Mouse (Mus musculus): ENCODE data around the gene Tra2a. TPM values are rescaled to one million over a fixed set of nuclear protein-coding genes. Genes with fewer than 3 reads are reported as not detected.

Tra2a gene
- polyA plus RNA-seq, 1 experiment from 2014 or later: 60.1 TPM

- Histone ChIP-seq H3K9ac (ENCODE audit: low read depth, low read length) (no peak overlapping the region), H3K4me1 (ENCODE audit: control insufficient read depth, insufficient read depth, low read length) (no peaks in the 10 kb centered on the region), H3K27ac (ENCODE audit: low read depth, low read length) (no peak overlapping the region), H3K27me3 (ENCODE audit: control insufficient read depth, insufficient read depth, low read length) (no peaks in the 10 kb centered on the region), H3K4me3 (ENCODE audit: low read length) (no peak overlapping the region), H3K9me3 (ENCODE audit: control insufficient read depth, low read length) (no peaks in the 10 kb centered on the region), H3K4me2 (replicated peaks; ENCODE audit: low read depth, low read length) (no peak overlapping the region), H3K36me3 (ENCODE audit: control insufficient read depth, insufficient read depth, low read length) (peaks cover 41% of the 10 kb centered on the region)
- no peak for ATAC-seq (ENCODE audit: low FRiP score, low TSS enrichment)
- 94% methylated on average over 8 of the region's 8 CpGs for WGBS
Observed at GRCm38 (mm10) chr6:49252207-49252606, 11.6 kb downstream of the Tra2a start.

GRCm38 (mm10) chr6:49251199-49251598 lies 12.6 kb downstream of the Tra2a start:
- H3K27me3 ChIP-seq (ENCODE audit: control insufficient read depth, insufficient read depth, low read length): no peaks in the 10 kb centered on the region
- H3K36me3 ChIP-seq (ENCODE audit: control insufficient read depth, insufficient read depth, low read length): peaks cover 50% of the 10 kb centered on the region
- no peak for ATAC-seq (ENCODE audit: low FRiP score, low TSS enrichment)
- H3K4me1 ChIP-seq (ENCODE audit: control insufficient read depth, insufficient read depth, low read length): no peaks in the 10 kb centered on the region
- H3K4me3 ChIP-seq (ENCODE audit: low read length): no peak overlapping the region
- H3K9ac ChIP-seq (ENCODE audit: low read depth, low read length): no peak overlapping the region
- H3K4me2 ChIP-seq (replicated peaks; ENCODE audit: low read depth, low read length): no peak overlapping the region
- H3K27ac ChIP-seq (ENCODE audit: low read depth, low read length): no peak overlapping the region
- no peaks in the 10 kb centered on the region for H3K9me3 ChIP-seq (ENCODE audit: control insufficient read depth, low read length)
- 98% methylated on average over 2 of the region's 2 CpGs for WGBS

GRCm38 (mm10) chr6:49247246-49247645 lies 16.6 kb downstream of the Tra2a start:
- ATAC-seq (ENCODE audit: low FRiP score, low TSS enrichment): no peak
- no peaks in the 10 kb centered on the region for H3K9me3 ChIP-seq (ENCODE audit: control insufficient read depth, low read length)
- no peaks in the 10 kb centered on the region for H3K27me3 ChIP-seq (ENCODE audit: control insufficient read depth, insufficient read depth, low read length)
- 65% methylated on average over 2 of the region's 2 CpGs for WGBS
- H3K27ac ChIP-seq (ENCODE audit: low read depth, low read length): no peak overlapping the region
- no peak overlapping the region for H3K4me3 ChIP-seq (ENCODE audit: low read length)
- H3K9ac ChIP-seq (ENCODE audit: low read depth, low read length): no peak overlapping the region
- H3K36me3 ChIP-seq (ENCODE audit: control insufficient read depth, insufficient read depth, low read length): peaks cover 80% of the 10 kb centered on the region
- no peaks in the 10 kb centered on the region for H3K4me1 ChIP-seq (ENCODE audit: control insufficient read depth, insufficient read depth, low read length)
- H3K4me2 ChIP-seq (replicated peaks; ENCODE audit: low read depth, low read length): no peak overlapping the region

GRCm38 (mm10) chr6:49242331-49242730 lies 21.5 kb downstream of the Tra2a start:
- ATAC-seq (ENCODE audit: low FRiP score, low TSS enrichment): no peak
- no peak overlapping the region for H3K9ac ChIP-seq (ENCODE audit: low read depth, low read length)
- no peak overlapping the region for H3K27ac ChIP-seq (ENCODE audit: low read depth, low read length)
- H3K36me3 ChIP-seq (ENCODE audit: control insufficient read depth, insufficient read depth, low read length): peaks cover 45% of the 10 kb centered on the region
- no peak overlapping the region for H3K4me2 ChIP-seq (replicated peaks; ENCODE audit: low read depth, low read length)
- H3K9me3 ChIP-seq (ENCODE audit: control insufficient read depth, low read length): no peaks in the 10 kb centered on the region
- H3K4me3 ChIP-seq (ENCODE audit: low read length): no peak overlapping the region
- WGBS: 82% methylated on average over 1 of the region's 1 CpGs
- H3K4me1 ChIP-seq (ENCODE audit: control insufficient read depth, insufficient read depth, low read length): no peaks in the 10 kb centered on the region
- H3K27me3 ChIP-seq (ENCODE audit: control insufficient read depth, insufficient read depth, low read length): no peaks in the 10 kb centered on the region

- no peak overlapping the region for H3K4me2 ChIP-seq (replicated peaks; ENCODE audit: low read depth, low read length)
- ATAC-seq (ENCODE audit: low FRiP score, low TSS enrichment): no peak
- H3K9me3 ChIP-seq (ENCODE audit: control insufficient read depth, low read length): no peaks in the 10 kb centered on the region
- no peak overlapping the region for H3K4me3 ChIP-seq (ENCODE audit: low read length)
- peaks cover 39% of the 10 kb centered on the region for H3K36me3 ChIP-seq (ENCODE audit: control insufficient read depth, insufficient read depth, low read length)
- no peak overlapping the region for H3K9ac ChIP-seq (ENCODE audit: low read depth, low read length)
- no peaks in the 10 kb centered on the region for H3K27me3 ChIP-seq (ENCODE audit: control insufficient read depth, insufficient read depth, low read length)
- WGBS: 94% methylated on average over 1 of the region's 1 CpGs
- no peak overlapping the region for H3K27ac ChIP-seq (ENCODE audit: low read depth, low read length)
- no peaks in the 10 kb centered on the region for H3K4me1 ChIP-seq (ENCODE audit: control insufficient read depth, insufficient read depth, low read length)
Observed at GRCm38 (mm10) chr6:49241562-49241961, 22.3 kb downstream of the Tra2a start.

- Histone ChIP-seq H3K4me2 (replicated peaks; ENCODE audit: low read depth, low read length) (no peak overlapping the region), H3K27ac (ENCODE audit: low read depth, low read length) (no peak overlapping the region), H3K36me3 (ENCODE audit: control insufficient read depth, insufficient read depth, low read length) (no peaks in the 10 kb centered on the region), H3K9ac (ENCODE audit: low read depth, low read length) (no peak overlapping the region), H3K27me3 (ENCODE audit: control insufficient read depth, insufficient read depth, low read length) (no peaks in the 10 kb centered on the region), H3K4me3 (ENCODE audit: low read length) (no peak overlapping the region), H3K4me1 (ENCODE audit: control insufficient read depth, insufficient read depth, low read length) (no peaks in the 10 kb centered on the region), H3K9me3 (ENCODE audit: control insufficient read depth, low read length) (no peaks in the 10 kb centered on the region)
- WGBS: 53% methylated on average over 9 of the region's 9 CpGs
- peak; percentile 100 for ATAC-seq (ENCODE audit: low FRiP score, low TSS enrichment)
Observed at GRCm38 (mm10) chr6:49236331-49236730, 27.5 kb downstream of the Tra2a start.

- no peak overlapping the region for H3K9ac ChIP-seq (ENCODE audit: low read depth, low read length)
- no peak overlapping the region for H3K4me3 ChIP-seq (ENCODE audit: low read length)
- H3K36me3 ChIP-seq (ENCODE audit: control insufficient read depth, insufficient read depth, low read length): no peaks in the 10 kb centered on the region
- H3K4me2 ChIP-seq (replicated peaks; ENCODE audit: low read depth, low read length): no peak overlapping the region
- no peaks in the 10 kb centered on the region for H3K27me3 ChIP-seq (ENCODE audit: control insufficient read depth, insufficient read depth, low read length)
- 57% methylated on average over 4 of the region's 4 CpGs for WGBS
- no peak overlapping the region for H3K27ac ChIP-seq (ENCODE audit: low read depth, low read length)
- no peak for ATAC-seq (ENCODE audit: low FRiP score, low TSS enrichment)
- no peaks in the 10 kb centered on the region for H3K4me1 ChIP-seq (ENCODE audit: control insufficient read depth, insufficient read depth, low read length)
- no peaks in the 10 kb centered on the region for H3K9me3 ChIP-seq (ENCODE audit: control insufficient read depth, low read length)
Observed at GRCm38 (mm10) chr6:49233356-49233755, 30.5 kb downstream of the Tra2a start.

GRCm38 (mm10) chr6:49228126-49228679 lies 35.6 kb downstream of the Tra2a start:
- Histone ChIP-seq H3K36me3 (ENCODE audit: control insufficient read depth, insufficient read depth, low read length) (no peaks in the 10 kb centered on the region), H3K27me3 (ENCODE audit: control insufficient read depth, insufficient read depth, low read length) (no peaks in the 10 kb centered on the region), H3K4me1 (ENCODE audit: control insufficient read depth, insufficient read depth, low read length) (0 out of 2 replicates have a peak, but pooled peaks cover 5% of the 10 kb centered on the region), H3K4me3 (ENCODE audit: low read length) (no peak overlapping the region), H3K4me2 (replicated peaks; ENCODE audit: low read depth, low read length) (no peak overlapping the region), H3K27ac (ENCODE audit: low read depth, low read length) (no peak overlapping the region), H3K9ac (ENCODE audit: low read depth, low read length) (no peak overlapping the region), H3K9me3 (ENCODE audit: control insufficient read depth, low read length) (no peaks in the 10 kb centered on the region)
- ATAC-seq (ENCODE audit: low FRiP score, low TSS enrichment): peak; percentile 67; the same call in 1 of the 2 replicates
- 16% methylated on average over 7 of the region's 7 CpGs for WGBS

- 7% methylated on average over 15 of the region's 15 CpGs for WGBS
- no peak overlapping the region; the same call in 1 of the 2 replicates for H3K4me2 ChIP-seq (replicated peaks; ENCODE audit: low read depth, low read length)
- H3K27me3 ChIP-seq (ENCODE audit: control insufficient read depth, insufficient read depth, low read length): no peaks in the 10 kb centered on the region
- 0 out of 2 replicates have a peak, but pooled peaks cover 5% of the 10 kb centered on the region for H3K4me1 ChIP-seq (ENCODE audit: control insufficient read depth, insufficient read depth, low read length)
- H3K4me3 ChIP-seq (ENCODE audit: low read length): no peak overlapping the region
- H3K27ac ChIP-seq (ENCODE audit: low read depth, low read length): no peak overlapping the region
- H3K9me3 ChIP-seq (ENCODE audit: control insufficient read depth, low read length): no peaks in the 10 kb centered on the region
- no peak overlapping the region for H3K9ac ChIP-seq (ENCODE audit: low read depth, low read length)
- no peaks in the 10 kb centered on the region for H3K36me3 ChIP-seq (ENCODE audit: control insufficient read depth, insufficient read depth, low read length)
- ATAC-seq (ENCODE audit: low FRiP score, low TSS enrichment): no peak
Observed at GRCm38 (mm10) chr6:49227184-49227735, 36.6 kb downstream of the Tra2a start.

Data from kidney, embryonic 14.5 days (tissue).